Mouse (Mus musculus) lung, postnatal 0 days (tissue): ENCODE measurements around the gene Cers6. TPM values are rescaled to one million over a fixed set of nuclear protein-coding genes. Genes with fewer than 3 reads are reported as not detected.

Source experiments
- ATAC-seq: fragments of 200-750 bp; cut with Nextera tagmentation; 2 replicates; pipeline ENCODE4 v1.8.0; 2017; ENCODE audit warnings: moderate library complexity
- DNase-seq: peaks from one replicate; pipeline ENCODE4 v3.0.0-alpha.2; 2016; ENCODE audit warnings: low spot score
- H3K27ac ChIP-seq: fragments of 300-500 bp; sonication (generic); 2 replicates; pipeline ENCODE4 v1.5.1; 2014; ENCODE audit warnings: antibody characterized with exemption, mild to moderate bottlenecking, low read length, mixed read lengths
- H3K27me3 ChIP-seq: fragments of 300-500 bp; sonication (generic); replicated peaks from 2 replicates; pipeline ENCODE4 v1.6.1; 2014; ENCODE audit warnings: low read length, mixed read lengths; ENCODE audit not compliant: insufficient read depth
- H3K36me3 ChIP-seq: fragments of 300-500 bp; sonication (generic); 2 replicates; pipeline ENCODE4 v1.6.1; 2014; ENCODE audit warnings: low read length, mixed read lengths; ENCODE audit not compliant: insufficient read depth
- H3K4me1 ChIP-seq: fragments of 300-500 bp; sonication (generic); 2 replicates; pipeline ENCODE4 v1.6.1; 2014; ENCODE audit warnings: antibody characterized with exemption, low read depth, low read length, mixed read lengths; ENCODE audit not compliant: insufficient read depth
- H3K4me2 ChIP-seq: fragments of 300-500 bp; sonication (generic); replicated peaks from 2 replicates; pipeline ENCODE4 v1.6.1; 2014; ENCODE audit warnings: low read depth, mild to moderate bottlenecking, low read length, moderate library complexity, mixed read lengths
- H3K4me3 ChIP-seq: fragments of 300-500 bp; sonication (generic); 2 replicates; pipeline ENCODE4 v1.5.1; 2014; ENCODE audit warnings: low read depth, low read length
- H3K9ac ChIP-seq: fragments of 300-500 bp; sonication (generic); replicated peaks from 2 replicates; pipeline ENCODE4 v1.6.1; 2014; ENCODE audit warnings: low read depth, mild to moderate bottlenecking
- H3K9me3 ChIP-seq: fragments of 300-500 bp; sonication (generic); 2 replicates; pipeline ENCODE4 v1.6.1; 2016; ENCODE audit warnings: low read length, mixed read lengths
- CTCF ChIP-seq: IDR thresholded peaks from 2 replicates; pipeline ENCODE4 v1.5.1; 2016; ENCODE audit warnings: antibody characterized with exemption, mild to moderate bottlenecking
- EP300 ChIP-seq: IDR thresholded peaks from 2 replicates; pipeline ENCODE4 v1.6.1; 2016; ENCODE audit warnings: antibody characterized with exemption, mild to moderate bottlenecking, control low read depth
- WGBS: fragments of 180-500 bp; shearing (Covaris S2); extraction: QIAGEN DNeasy Blood & Tissue Kit; methylation state at CpG from one replicate; pipeline ENCODE4 v1.1.7; 2014; 5-methylcytosine and 5-hydroxymethylcytosine counted together
- polyA plus RNA-seq: library from polyadenylated mRNA; unstranded; fragments of >200 nt; fragmentation: Nextera tagmentation; extraction: Ambion mirVana; gene quantifications from 2 replicates; pipeline ENCODE4 v1.2.1, GENCODE M21; 2015

Gene Cers6
- polyA plus RNA-seq, 1 experiment from 2014 or later: 9.6 TPM

DNA sequence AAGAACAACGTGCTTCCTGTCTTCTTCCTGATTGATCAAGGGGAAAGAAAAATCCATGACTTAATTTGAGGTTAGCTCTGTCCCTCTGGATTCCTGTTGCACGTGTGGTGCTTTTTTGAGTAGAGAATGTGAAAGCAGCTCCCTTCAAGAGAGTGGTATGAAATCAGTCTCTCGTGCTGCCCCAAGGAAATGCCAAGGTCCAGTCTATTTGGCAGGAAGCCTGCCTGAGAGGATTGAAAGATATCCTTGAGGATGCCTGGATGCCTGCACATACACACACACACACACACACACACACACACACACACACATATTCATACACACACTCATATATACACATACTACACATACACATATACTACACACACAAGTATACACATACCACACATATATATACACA, 287.4 kb downstream of the Cers6 start:
- DNase-seq: no peak
- 47% methylated on average over 3 of the region's 3 CpGs for WGBS
- Histone ChIP-seq H3K4me2 (no peak overlapping the region), H3K27ac (no peak overlapping the region), H3K4me3 (no peak overlapping the region), H3K9ac (no peak overlapping the region), H3K27me3 (no peaks in the 10 kb centered on the region), H3K9me3 (no peaks in the 10 kb centered on the region), H3K4me1 (no peaks in the 10 kb centered on the region), H3K36me3 (no peaks in the 10 kb centered on the region)
- TF ChIP-seq EP300 (no peak), CTCF (no peak)
- no peak for ATAC-seq

DNA sequence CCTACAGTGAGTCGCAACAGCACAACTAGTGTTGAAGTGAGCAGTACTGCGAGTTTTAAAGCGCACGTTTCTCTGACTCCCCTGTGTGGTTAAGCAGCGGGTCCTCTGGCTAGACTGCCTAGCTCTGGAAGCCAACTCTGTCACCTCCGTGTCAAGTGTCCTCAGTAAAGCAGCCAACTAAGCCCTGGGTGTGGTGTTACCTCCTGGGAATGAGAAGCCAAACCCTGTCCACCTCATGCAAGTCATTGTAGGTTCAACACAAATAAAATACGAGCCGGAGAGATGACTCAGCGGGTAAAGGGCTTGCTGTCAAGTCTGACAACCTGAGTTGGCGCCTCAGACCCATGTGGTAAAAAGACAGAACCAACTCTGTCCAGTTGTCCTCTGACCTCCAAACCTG, 287.9 kb downstream of the Cers6 start:
- Histone ChIP-seq H3K4me3 (no peak overlapping the region), H3K9ac (no peak overlapping the region), H3K36me3 (no peaks in the 10 kb centered on the region), H3K4me2 (no peak overlapping the region), H3K4me1 (no peaks in the 10 kb centered on the region), H3K27ac (no peak overlapping the region), H3K27me3 (no peaks in the 10 kb centered on the region), H3K9me3 (no peaks in the 10 kb centered on the region)
- 72% methylated on average over 10 of the region's 10 CpGs for WGBS
- ATAC-seq (peak; percentile 53), DNase-seq (peak; percentile 31)
- TF ChIP-seq EP300 (no peak), CTCF (no peak)

GRCm38 (mm10) chr2:69150841-69151240, 289.6 kb downstream of the Cers6 start:
- H3K27me3 ChIP-seq: no peaks in the 10 kb centered on the region
- DNase-seq (no peak), ATAC-seq (no peak)
- 75% methylated on average over 5 of the region's 5 CpGs for WGBS
- no peak overlapping the region for H3K27ac ChIP-seq
- H3K36me3 ChIP-seq: no peaks in the 10 kb centered on the region
- no peak for TF ChIP-seq CTCF
- TF ChIP-seq EP300: no peak
- no peaks in the 10 kb centered on the region for H3K4me1 ChIP-seq
- H3K4me3 ChIP-seq: no peak overlapping the region
- no peak overlapping the region for H3K9ac ChIP-seq
- no peaks in the 10 kb centered on the region for H3K9me3 ChIP-seq
- H3K4me2 ChIP-seq: no peak overlapping the region

DNA sequence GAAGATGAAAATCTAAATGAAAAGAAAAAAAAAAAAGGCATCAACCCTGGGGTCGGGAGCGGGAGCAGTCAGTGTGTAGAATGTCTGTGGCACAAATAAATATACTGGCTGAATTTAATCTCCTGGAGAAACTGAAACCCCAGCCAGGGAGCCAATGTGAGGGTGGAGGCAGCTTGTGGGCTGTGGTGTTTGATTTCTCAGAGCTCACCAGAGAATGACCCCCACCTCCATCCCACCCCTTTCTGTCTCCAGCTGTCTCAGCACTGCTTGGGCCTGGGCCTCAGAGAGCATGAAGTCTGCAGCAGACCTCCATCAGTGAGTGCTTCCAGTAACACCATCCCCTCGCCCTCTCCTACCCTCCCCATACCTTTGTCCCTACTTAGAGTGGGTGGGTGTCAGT, 294.6 kb downstream of the Cers6 start:
- ATAC-seq: no peak

GRCm38 (mm10) chr2:69156283-69156682, 295.0 kb downstream of the Cers6 start:
- Histone ChIP-seq H3K27me3 (no peaks in the 10 kb centered on the region), H3K9me3 (no peaks in the 10 kb centered on the region), H3K4me1 (no peaks in the 10 kb centered on the region), H3K4me2 (no peak overlapping the region), H3K9ac (no peak overlapping the region), H3K36me3 (no peaks in the 10 kb centered on the region), H3K27ac (no peak overlapping the region), H3K4me3 (no peak overlapping the region)
- ATAC-seq (no peak), DNase-seq (no peak)
- WGBS: 51% methylated on average over 7 of the region's 7 CpGs
- TF ChIP-seq EP300 (no peak), CTCF (no peak)

More for the DNA sequence above, 294.6 kb downstream of the Cers6 start:
- Histone ChIP-seq H3K4me3 (no peak overlapping the region), H3K9ac (no peak overlapping the region), H3K9me3 (no peaks in the 10 kb centered on the region), H3K4me1 (no peaks in the 10 kb centered on the region), H3K27me3 (no peaks in the 10 kb centered on the region), H3K36me3 (no peaks in the 10 kb centered on the region), H3K4me2 (no peak overlapping the region), H3K27ac (no peak overlapping the region)
- DNase-seq: no peak
- TF ChIP-seq EP300 (no peak), CTCF (no peak)
- 60% methylated on average over 3 of the region's 3 CpGs for WGBS

DNA sequence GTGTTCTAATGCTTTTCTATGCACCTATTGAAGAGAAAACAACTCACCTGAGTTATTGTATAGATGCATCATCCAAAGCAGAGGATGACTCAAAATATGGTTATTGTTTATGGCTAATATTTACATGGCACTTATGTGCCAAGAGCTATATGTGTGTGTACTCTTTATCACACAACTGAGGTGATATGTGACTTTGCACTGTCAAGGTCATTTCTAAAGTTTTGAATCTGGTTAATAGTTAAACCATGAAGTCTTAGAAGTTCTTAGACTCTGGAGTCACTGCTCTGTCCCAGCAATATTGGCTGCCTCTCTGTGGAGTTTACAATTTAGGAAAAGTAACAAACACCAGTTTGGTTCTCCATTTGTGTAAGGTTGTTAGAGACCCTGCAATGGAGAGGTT, 297.7 kb downstream of the Cers6 start:
- Histone ChIP-seq H3K9me3 (no peaks in the 10 kb centered on the region), H3K36me3 (0 out of 2 replicates have a peak, but pooled peaks cover 3% of the 10 kb centered on the region), H3K4me2 (no peak overlapping the region), H3K4me3 (no peak overlapping the region), H3K4me1 (no peaks in the 10 kb centered on the region), H3K27ac (no peak overlapping the region), H3K9ac (no peak overlapping the region), H3K27me3 (no peaks in the 10 kb centered on the region)
- TF ChIP-seq EP300 (no peak), CTCF (no peak)
- ATAC-seq: no peak
- DNase-seq: no peak

Other genes with a start within 250 kb of the Cers6 start
- not detected in 2 replicates for gene 4932414N04Rik, start 205.0 kb upstream of the Cers6 start, polyA plus RNA-seq